Mouse (Mus musculus) CH12.LX (cell line): ENCODE data around the gene Dscam. TPM values are rescaled to one million over a fixed set of nuclear protein-coding genes. Genes with fewer than 3 reads are reported as not detected.

Source experiments
- DNase-seq: peaks from one replicate; pipeline ENCODE4 v3.0.0-alpha.2; 2013; ENCODE audit errors: extremely low read depth
- H3K27ac ChIP-seq: 2 replicates; pipeline ENCODE4 v1.5.1; 2012; ENCODE audit warnings: low read depth, mild to moderate bottlenecking, control low read depth, moderate library complexity; ENCODE audit not compliant: insufficient read depth
- H3K27me3 ChIP-seq: replicated peaks from 2 replicates; pipeline ENCODE3; 2012; ENCODE audit warnings: inconsistent platforms
- H3K36me3 ChIP-seq, 2 experiments: replicated peaks in 1 of 2; 2 replicates each; pipeline versions ENCODE3 to v1.6.1; 2012; ENCODE audit warnings: inconsistent platforms in 1 of 2, low read length in 1 of 2, mild to moderate bottlenecking in 1 of 2, mixed read lengths in 1 of 2, moderate library complexity in 1 of 2; ENCODE audit not compliant: control insufficient read depth in 1 of 2, insufficient read depth in 1 of 2
- H3K4me1 ChIP-seq, 2 experiments: 2 replicates each; pipeline ENCODE4 v1.6.1; 2012; ENCODE audit warnings: inconsistent platforms in 1 of 2, moderate library complexity in 1 of 2; ENCODE audit not compliant: insufficient read depth in 2 of 2, control insufficient read depth in 1 of 2
- H3K4me2 ChIP-seq: 2 replicates; pipeline ENCODE4 v1.6.1; 2012; ENCODE audit warnings: low read depth, mild to moderate bottlenecking, control low read depth; ENCODE audit not compliant: poor library complexity, insufficient read depth, severe bottlenecking
- H3K4me3 ChIP-seq, 3 experiments: fragments of 150-350 bp in 1 of 3; sonication (generic) in 1 of 3; replicated peaks in 1 of 3; 2 replicates each; pipeline versions ENCODE3 to v1.5.1; 2011 to 2012; ENCODE audit warnings: low read depth in 2 of 3, low read length in 2 of 3, mild to moderate bottlenecking in 2 of 3, moderate library complexity in 2 of 3, control low read depth in 1 of 3, improper control_type of control experiment in 1 of 3, inconsistent platforms in 1 of 3, mixed read lengths in 1 of 3; ENCODE audit not compliant: poor library complexity in 1 of 3
- H3K79me2 ChIP-seq: replicated peaks from 2 replicates; pipeline ENCODE4 v1.6.1; 2012; ENCODE audit warnings: mild to moderate bottlenecking, moderate library complexity; ENCODE audit not compliant: control insufficient read depth, poor library complexity, insufficient read depth, severe bottlenecking; ENCODE audit errors: extremely low read depth
- H3K9ac ChIP-seq: 2 replicates; pipeline ENCODE4 v1.6.1; 2012; ENCODE audit warnings: low read depth, mild to moderate bottlenecking, control low read depth, moderate library complexity; ENCODE audit not compliant: insufficient read depth
- H3K9me3 ChIP-seq: replicated peaks from 2 replicates; pipeline ENCODE3; 2012; ENCODE audit warnings: low read length, inconsistent platforms, mixed read lengths
- BHLHE40 ChIP-seq: IDR thresholded peaks from 2 replicates; pipeline ENCODE4 v1.6.1; 2011; ENCODE audit warnings: mild to moderate bottlenecking, low read depth, low read length, improper control_type of control experiment
- CHD2 ChIP-seq: IDR thresholded peaks from 2 replicates; pipeline ENCODE4 v1.6.1; 2011; ENCODE audit warnings: low read length, improper control_type of control experiment
- E2F4 ChIP-seq: IDR thresholded peaks from 2 replicates; pipeline ENCODE4 v1.6.1; 2011; ENCODE audit warnings: low read depth, low read length, improper control_type of control experiment; ENCODE audit not compliant: insufficient replicate concordance
- ELF1 ChIP-seq: IDR thresholded peaks from 2 replicates; pipeline ENCODE4 v1.6.1; 2014; ENCODE audit warnings: low read depth, mild to moderate bottlenecking, inconsistent platforms, low read length, improper control_type of control experiment
- EP300 ChIP-seq: IDR thresholded peaks from 2 replicates; pipeline ENCODE4 v1.6.1; 2011; ENCODE audit warnings: low read length, improper control_type of control experiment
- ETS1 ChIP-seq: conservative IDR thresholded peaks from 2 replicates; pipeline ENCODE4 v1.6.1; 2012; ENCODE audit warnings: low read depth, mild to moderate bottlenecking, inconsistent platforms, low read length, improper control_type of control experiment, moderate library complexity
- IRF4 ChIP-seq: IDR thresholded peaks from 2 replicates; pipeline ENCODE4 v1.6.1; 2014; ENCODE audit warnings: low read depth, mild to moderate bottlenecking, inconsistent platforms, low read length, improper control_type of control experiment
- JUND ChIP-seq: conservative IDR thresholded peaks from 2 replicates; pipeline ENCODE4 v1.6.1; 2011; ENCODE audit warnings: low read depth, low read length, improper control_type of control experiment
- MEF2A ChIP-seq: IDR thresholded peaks from 2 replicates; pipeline ENCODE4 v1.6.1; 2014; ENCODE audit warnings: low read depth, mild to moderate bottlenecking, inconsistent platforms, low read length, improper control_type of control experiment, borderline replicate concordance
- MYC ChIP-seq: IDR thresholded peaks from 2 replicates; pipeline ENCODE4 v1.6.1; 2011; ENCODE audit warnings: low read depth, mild to moderate bottlenecking, improper control_type of control experiment, low read length
- RAD21 ChIP-seq: IDR thresholded peaks from 2 replicates; pipeline ENCODE4 v1.6.1; 2011; ENCODE audit warnings: low read depth, mild to moderate bottlenecking, low read length, improper control_type of control experiment, moderate library complexity
- RCOR1 ChIP-seq: conservative IDR thresholded peaks from 2 replicates; pipeline ENCODE4 v1.6.1; 2012; ENCODE audit warnings: low read depth, mild to moderate bottlenecking, inconsistent platforms, low read length, improper control_type of control experiment
- SIN3A ChIP-seq: IDR thresholded peaks from 2 replicates; pipeline ENCODE4 v1.6.1; 2012; ENCODE audit warnings: low read length, improper control_type of control experiment, inconsistent platforms
- SMC3 ChIP-seq: IDR thresholded peaks from 2 replicates; pipeline ENCODE4 v1.6.1; 2011; ENCODE audit warnings: low read depth, low read length, improper control_type of control experiment
- TCF12 ChIP-seq: IDR thresholded peaks from 2 replicates; pipeline ENCODE4 v1.6.1; 2014; ENCODE audit warnings: low read depth, mild to moderate bottlenecking, inconsistent platforms, low read length, improper control_type of control experiment
- UBTF ChIP-seq: IDR thresholded peaks from 2 replicates; pipeline ENCODE4 v1.6.1; 2012; ENCODE audit warnings: low read depth, mild to moderate bottlenecking, inconsistent platforms, low read length, improper control_type of control experiment, moderate library complexity
- ZC3H11A ChIP-seq: IDR thresholded peaks from 2 replicates; pipeline ENCODE4 v1.6.1; 2012; ENCODE audit warnings: low read depth, mild to moderate bottlenecking, inconsistent platforms, low read length, improper control_type of control experiment
- ZKSCAN1 ChIP-seq: IDR thresholded peaks from 2 replicates; pipeline ENCODE4 v1.6.1; 2012; ENCODE audit warnings: low read depth, inconsistent platforms, low read length, improper control_type of control experiment, borderline replicate concordance
- ZNF384 ChIP-seq: IDR thresholded peaks from 2 replicates; pipeline ENCODE4 v1.6.1; 2012; ENCODE audit warnings: low read depth, low read length, improper control_type of control experiment, inconsistent platforms
- dilution Hi-C: fragments of 300-500 bp; cut with MboI; formaldehyde crosslinking; loops from 2 replicates; pipeline ENCODE4 v1.14.3; 2020; ENCODE audit warnings: low sequenced_read_pairs; ENCODE audit not compliant: extremely low pct_unique_long_range_greater_than_20kb, extremely low pct_ligation_motif_present
- in situ Hi-C: fragments of 300-500 bp; cut with MboI; formaldehyde crosslinking; loops from 3 replicates; pipeline ENCODE4 v1.14.3; 2019; ENCODE audit warnings: low sequenced_read_pairs, low pct_ligation_motif_present, low pct_unique_long_range_greater_than_20kb, mixed read lengths
- polyA plus RNA-seq: library from polyadenylated mRNA; unstranded; fragments of >175 nt; gene quantifications from 2 replicates; pipeline ENCODE4 v1.2.1, GENCODE M21; 2012; ENCODE audit warnings: low read depth; ENCODE audit not compliant: insufficient read length
- total RNA-seq, 2 experiments: library from RNA; depleted of rRNA; stranded (reverse); fragments of 300-350 nt in 1 of 2; fragments of >200 nt in 1 of 2; gene quantifications; 2 replicates each; pipeline ENCODE4 v1.2.3; 2012 to 2014

Dscam gene
- total and polyA plus RNA-seq, 3 experiments: under 0.01 to 0.39 (median 0.12) TPM

- dilution Hi-C loops (no loop called here), in situ Hi-C loops (no loop called here)
- Histone ChIP-seq H3K4me3 (no peak overlapping the region), H3K9ac (no peak overlapping the region), H3K4me2 (no peak overlapping the region), H3K27ac (no peak overlapping the region), H3K36me3 (no peaks in the 10 kb centered on the region), H3K79me2 (no peaks in the 10 kb centered on the region), H3K4me1 (no peaks in the 10 kb centered on the region), H3K27me3 (no peaks in the 10 kb centered on the region), H3K9me3 (no peaks in the 10 kb centered on the region)
- DNase-seq: no peak
- TF ChIP-seq IRF4 (no peak), JUND (no peak)
Observed at GRCm38 (mm10) chr16:96759081-96759603, 411.4 kb downstream of the Dscam start.

DNA sequence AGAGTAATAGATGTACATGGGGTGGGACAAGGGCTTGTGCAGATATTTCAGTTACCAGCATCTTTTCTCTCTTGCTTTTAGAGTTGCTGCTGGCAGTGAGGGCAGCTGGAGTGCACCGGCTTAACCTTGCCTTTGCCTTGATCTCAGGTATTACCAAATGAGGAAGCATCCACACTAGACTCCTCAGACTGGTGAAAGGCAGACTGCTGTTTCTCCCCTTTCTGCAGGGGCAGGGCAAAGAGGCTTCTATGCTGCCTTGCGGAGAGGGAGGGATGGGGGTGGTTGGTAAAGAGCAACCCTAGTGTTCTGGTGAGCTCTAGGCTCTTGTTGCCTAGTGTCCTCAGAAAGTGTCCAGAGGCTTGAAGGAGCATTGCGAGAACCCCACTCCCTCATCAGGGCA, 412.2 kb downstream of the Dscam start:
- in situ Hi-C loops (no loop called here), dilution Hi-C loops (no loop called here)
- H3K4me2 ChIP-seq: no peak overlapping the region
- H3K36me3 ChIP-seq: no peaks in the 10 kb centered on the region
- H3K9me3 ChIP-seq: no peaks in the 10 kb centered on the region
- DNase-seq: no peak
- no peak overlapping the region for H3K4me3 ChIP-seq
- H3K79me2 ChIP-seq: no peaks in the 10 kb centered on the region
- no peaks in the 10 kb centered on the region for H3K27me3 ChIP-seq
- no peaks in the 10 kb centered on the region for H3K4me1 ChIP-seq
- no peak for TF ChIP-seq SMC3
- TF ChIP-seq EP300: no peak
- no peak for TF ChIP-seq MYC
- no peak for TF ChIP-seq RAD21
- no peak for TF ChIP-seq MEF2A
- no peak for TF ChIP-seq ETS1
- TF ChIP-seq ZNF384: no peak
- no peak for TF ChIP-seq ZKSCAN1
- no peak overlapping the region for H3K27ac ChIP-seq
- no peak overlapping the region for H3K9ac ChIP-seq

- dilution Hi-C loops (no loop called here), in situ Hi-C loops (no loop called here)
- H3K9me3 ChIP-seq: no peaks in the 10 kb centered on the region
- TF ChIP-seq ZC3H11A (no peak), SIN3A (no peak), E2F4 (no peak), RCOR1 (no peak), CHD2 (no peak), UBTF (no peak), ETS1 (no peak), ELF1 (no peak), BHLHE40 (no peak), TCF12 (no peak), RAD21 (no peak)
- H3K4me1 ChIP-seq: no peaks in the 10 kb centered on the region
- no peaks in the 10 kb centered on the region for H3K36me3 ChIP-seq
- no peak for DNase-seq
- no peaks in the 10 kb centered on the region for H3K27me3 ChIP-seq
- no peak overlapping the region for H3K4me2 ChIP-seq
- H3K4me3 ChIP-seq: no peak overlapping the region
- H3K79me2 ChIP-seq: no peaks in the 10 kb centered on the region
- no peak overlapping the region for H3K27ac ChIP-seq
- H3K9ac ChIP-seq: no peak overlapping the region
Observed at GRCm38 (mm10) chr16:96757588-96758313, 412.8 kb downstream of the Dscam start.
